Mouse (Mus musculus): ENCODE measurements at regions not wholly inside any gene's neighbourhood (a gene's known extent, or its start where the extent isn't known, plus 50 kb on each side); places are given as distances from the start of the nearest gene placed in this dataset.
"Not testable (repeated sequence)": the region's sequence is repeated elsewhere in the genome, so short reads cannot be mapped to it uniquely, and the experiment has no call there.

DNA sequence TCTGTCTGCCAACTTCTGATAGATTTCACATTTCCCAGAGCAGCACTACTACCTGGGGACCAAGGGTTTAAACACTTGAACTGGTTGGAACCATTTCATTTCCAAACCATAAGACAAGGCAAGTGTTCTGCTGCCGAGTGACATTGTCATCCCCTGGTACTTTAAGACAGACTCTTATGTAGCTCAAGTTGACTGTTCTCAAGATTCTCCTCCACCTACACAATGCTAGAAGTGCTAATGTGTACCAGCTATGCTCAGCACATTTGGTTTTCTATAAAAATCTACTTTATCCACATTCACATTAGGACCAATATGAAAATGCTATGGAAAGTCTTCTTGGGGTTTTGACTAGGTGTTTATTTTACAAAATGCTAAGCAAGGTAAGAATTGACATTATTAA is 357.3 kb downstream of the Trib2 start:
- WGBS: 78% methylated on average over 1 of the region's 1 CpGs
- Histone ChIP-seq H3K4me3 (ENCODE audit: low read depth, low read length) (no peak overlapping the region), H3K9me3 (ENCODE audit: control insufficient read depth, low read length) (no peaks in the 10 kb centered on the region)

DNA sequence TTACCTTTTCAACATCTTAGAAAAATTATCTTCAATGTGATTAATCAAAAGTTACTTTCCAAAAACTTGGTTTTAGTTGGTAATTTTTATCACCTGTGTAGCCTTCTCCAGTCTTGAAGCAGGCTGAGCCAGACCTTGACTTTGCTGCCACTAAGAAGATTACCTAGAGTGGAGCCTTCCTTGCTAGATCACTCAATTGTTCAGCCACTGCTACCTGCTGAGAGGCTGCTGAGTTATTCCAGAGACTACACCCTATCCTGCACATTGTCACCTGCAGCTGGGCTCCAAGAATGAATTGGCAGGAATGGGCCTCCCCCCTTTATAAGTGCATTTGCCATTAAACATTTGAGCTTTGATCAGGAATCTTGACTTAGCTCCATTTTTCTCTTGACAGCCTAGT is 360.4 kb downstream of the Trib2 start:
- H3K27me3 ChIP-seq (replicated peaks; ENCODE audit: control insufficient read depth, insufficient read depth, low read length); H3K4me3 ChIP-seq (ENCODE audit: low read depth, low read length); ATAC-seq (replicated peaks; ENCODE audit: low FRiP score): not testable (repeated sequence)

More for the DNA sequence above, 357.3 kb downstream of the Trib2 start:
- ATAC-seq (replicated peaks; ENCODE audit: low FRiP score) (no peak), DNase-seq (ENCODE audit: low spot score) (no peak)
- Histone ChIP-seq H3K4me1 (replicated peaks; ENCODE audit: control insufficient read depth, insufficient read depth, low read length) (no peaks in the 10 kb centered on the region), H3K36me3 (ENCODE audit: control insufficient read depth, insufficient read depth, low read length) (no peaks in the 10 kb centered on the region), H3K4me2 (no peak overlapping the region), H3K9ac (ENCODE audit: low read depth, low read length) (no peak overlapping the region), H3K27ac (ENCODE audit: low read depth, low read length) (no peak overlapping the region), H3K27me3 (replicated peaks; ENCODE audit: control insufficient read depth, insufficient read depth, low read length) (no peaks in the 10 kb centered on the region)

DNA sequence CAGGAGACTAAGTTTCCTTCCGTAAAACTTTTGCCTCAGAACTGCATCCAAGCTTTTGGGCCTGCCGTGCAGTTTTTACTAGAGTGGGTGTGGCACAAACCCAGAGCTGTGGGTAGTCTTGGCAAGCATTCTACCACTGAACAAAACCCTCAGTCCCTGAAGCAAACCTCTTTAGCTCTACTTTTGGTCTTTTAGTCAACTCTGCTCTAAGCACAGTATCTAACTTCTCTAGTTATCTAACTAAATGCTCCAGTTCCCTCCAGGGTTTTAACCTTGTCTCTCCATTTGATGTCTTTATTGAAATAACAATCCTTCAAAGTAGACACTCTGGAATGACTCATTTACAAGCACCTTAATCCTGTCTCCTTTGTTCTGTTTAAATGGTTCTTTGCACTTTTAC is 361.0 kb downstream of the Trib2 start:
- ATAC-seq (replicated peaks; ENCODE audit: low FRiP score): no peak
- Histone ChIP-seq H3K9ac (ENCODE audit: low read depth, low read length) (no peak overlapping the region), H3K4me1 (replicated peaks; ENCODE audit: control insufficient read depth, insufficient read depth, low read length) (no peaks in the 10 kb centered on the region), H3K4me3 (ENCODE audit: low read depth, low read length) (no peak overlapping the region), H3K4me2 (no peak overlapping the region), H3K9me3 (ENCODE audit: control insufficient read depth, low read length) (no peaks in the 10 kb centered on the region), H3K27me3 (replicated peaks; ENCODE audit: control insufficient read depth, insufficient read depth, low read length) (no peaks in the 10 kb centered on the region), H3K27ac (ENCODE audit: low read depth, low read length) (no peak overlapping the region), H3K36me3 (ENCODE audit: control insufficient read depth, insufficient read depth, low read length) (no peaks in the 10 kb centered on the region)
- 97% methylated on average over 2 of the region's 2 CpGs for WGBS
- no peak for DNase-seq (ENCODE audit: low spot score)

More for the DNA sequence above, 360.4 kb downstream of the Trib2 start:
- H3K9ac ChIP-seq (ENCODE audit: low read depth, low read length); H3K4me2 ChIP-seq; H3K4me1 ChIP-seq (replicated peaks; ENCODE audit: control insufficient read depth, insufficient read depth, low read length); H3K9me3 ChIP-seq (ENCODE audit: control insufficient read depth, low read length); DNase-seq (ENCODE audit: low spot score); H3K36me3 ChIP-seq (ENCODE audit: control insufficient read depth, insufficient read depth, low read length); H3K27ac ChIP-seq (ENCODE audit: low read depth, low read length): not testable (repeated sequence)

DNA sequence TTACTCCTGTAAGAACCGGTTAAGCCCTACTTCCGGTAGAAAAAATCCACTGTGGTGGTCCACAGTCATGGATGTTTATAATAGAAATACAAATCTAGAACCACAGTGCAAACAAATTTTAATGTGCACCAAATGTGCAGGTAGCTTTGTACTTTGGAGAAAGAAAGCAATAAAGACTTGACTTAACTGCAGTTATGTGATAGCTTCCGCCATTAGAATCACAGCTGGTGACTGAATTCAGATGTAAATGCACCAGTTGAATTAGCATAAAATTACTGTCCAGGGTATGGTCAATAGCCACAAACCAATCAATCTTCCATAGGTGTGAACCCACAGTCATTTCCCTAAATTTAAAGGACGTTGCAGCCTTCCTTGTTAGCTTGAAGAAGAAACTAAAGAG is 367.2 kb downstream of the Trib2 start:
- Histone ChIP-seq H3K4me1 (replicated peaks; ENCODE audit: control insufficient read depth, insufficient read depth, low read length) (no peaks in the 10 kb centered on the region), H3K27ac (ENCODE audit: low read depth, low read length) (no peak overlapping the region), H3K9me3 (ENCODE audit: control insufficient read depth, low read length) (no peaks in the 10 kb centered on the region), H3K4me3 (ENCODE audit: low read depth, low read length) (no peak overlapping the region), H3K36me3 (ENCODE audit: control insufficient read depth, insufficient read depth, low read length) (no peaks in the 10 kb centered on the region), H3K4me2 (no peak overlapping the region), H3K27me3 (replicated peaks; ENCODE audit: control insufficient read depth, insufficient read depth, low read length) (no peaks in the 10 kb centered on the region), H3K9ac (ENCODE audit: low read depth, low read length) (no peak overlapping the region)
- ATAC-seq (replicated peaks; ENCODE audit: low FRiP score): no peak
- no peak for DNase-seq (ENCODE audit: low spot score)
- WGBS: 81% methylated on average over 4 of the region's 4 CpGs

DNA sequence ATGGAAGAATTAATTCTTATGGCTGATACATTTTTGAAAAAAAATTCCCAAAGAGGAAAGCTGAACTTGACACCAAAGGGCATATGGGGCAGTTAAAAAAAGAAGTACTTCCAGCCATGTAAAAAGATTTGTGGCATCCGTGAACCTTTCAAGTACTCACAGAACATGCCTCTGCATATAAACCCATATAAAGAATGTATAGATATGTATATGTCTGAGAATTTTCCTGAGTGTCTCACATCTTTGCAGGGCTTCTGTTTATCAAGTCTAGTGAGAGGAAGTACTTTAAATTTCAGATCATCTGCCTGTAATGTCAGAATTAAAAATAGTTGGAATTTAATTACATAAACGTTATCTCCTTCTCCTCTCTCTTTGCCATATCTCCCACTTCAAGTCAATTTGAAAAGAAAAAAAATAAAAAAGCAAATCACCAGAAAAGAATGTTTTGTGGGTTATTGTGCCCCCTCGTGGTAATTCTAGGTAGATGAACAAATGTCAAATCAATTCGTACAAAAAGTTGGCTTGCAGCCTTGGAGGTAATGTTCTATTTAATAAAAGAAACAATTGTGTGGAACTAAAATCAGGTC is 400.4 kb downstream of the Trib2 start:
- Histone ChIP-seq H3K4me2 (no peak overlapping the region), H3K4me1 (replicated peaks; ENCODE audit: control insufficient read depth, insufficient read depth, low read length) (no peaks in the 10 kb centered on the region), H3K27me3 (replicated peaks; ENCODE audit: control insufficient read depth, insufficient read depth, low read length) (no peaks in the 10 kb centered on the region), H3K36me3 (ENCODE audit: control insufficient read depth, insufficient read depth, low read length) (no peaks in the 10 kb centered on the region), H3K4me3 (ENCODE audit: low read depth, low read length) (no peak overlapping the region), H3K9ac (ENCODE audit: low read depth, low read length) (no peak overlapping the region), H3K9me3 (ENCODE audit: control insufficient read depth, low read length) (no peaks in the 10 kb centered on the region), H3K27ac (ENCODE audit: low read depth, low read length) (no peak overlapping the region)
- ATAC-seq (replicated peaks; ENCODE audit: low FRiP score): no peak
- 22% methylated on average over 4 of the region's 4 CpGs for whole genome bisulfite sequencing
- DNase-seq (ENCODE audit: low spot score): no peak

DNA sequence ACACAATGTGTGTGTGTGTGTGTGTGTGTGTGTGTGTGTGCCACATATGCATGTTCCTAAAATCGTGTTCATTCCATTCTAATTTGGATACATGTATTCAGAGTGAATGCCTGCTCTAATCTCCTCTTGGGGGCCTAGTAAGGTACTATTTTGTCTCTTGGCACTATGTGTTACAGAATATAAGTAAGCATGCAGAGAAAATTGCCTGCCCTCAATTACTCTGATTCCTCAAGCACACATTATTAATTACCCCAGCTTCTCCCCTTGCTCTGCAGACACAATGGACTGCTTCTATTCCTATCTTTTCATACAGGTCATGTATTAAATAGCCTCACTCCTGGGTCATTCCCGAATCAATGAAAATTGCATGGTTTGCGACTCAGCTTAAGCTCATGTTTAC is 406.3 kb downstream of the Trib2 start:
- DNase-seq (ENCODE audit: low spot score) (no peak), ATAC-seq (replicated peaks; ENCODE audit: low FRiP score) (no peak)
- WGBS: 67% methylated on average over 3 of the region's 3 CpGs
- Histone ChIP-seq H3K9ac (ENCODE audit: low read depth, low read length) (no peak overlapping the region), H3K27me3 (replicated peaks; ENCODE audit: control insufficient read depth, insufficient read depth, low read length) (no peaks in the 10 kb centered on the region), H3K36me3 (ENCODE audit: control insufficient read depth, insufficient read depth, low read length) (no peaks in the 10 kb centered on the region), H3K27ac (ENCODE audit: low read depth, low read length) (no peak overlapping the region), H3K4me1 (replicated peaks; ENCODE audit: control insufficient read depth, insufficient read depth, low read length) (no peaks in the 10 kb centered on the region), H3K4me3 (ENCODE audit: low read depth, low read length) (no peak overlapping the region), H3K4me2 (no peak overlapping the region), H3K9me3 (ENCODE audit: control insufficient read depth, low read length) (no peaks in the 10 kb centered on the region)

DNA sequence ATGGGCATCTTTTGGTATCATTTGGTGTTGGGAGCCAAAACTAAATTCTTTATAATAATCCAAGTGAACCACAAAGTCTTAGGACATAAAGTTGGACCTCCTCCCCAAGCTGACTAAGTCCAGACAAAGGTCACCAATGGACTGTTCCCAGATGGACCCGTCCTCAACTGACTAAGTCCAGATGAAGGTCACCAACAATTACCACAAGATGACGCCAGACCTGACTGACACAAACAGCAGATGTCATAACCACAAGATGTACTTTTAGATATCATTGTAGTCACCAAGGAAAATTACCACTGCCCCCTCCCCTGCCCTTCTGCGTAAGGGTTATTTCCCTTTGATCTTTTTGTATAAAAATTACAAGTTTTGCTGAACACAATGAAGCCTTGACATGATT is 409.1 kb downstream of the Trib2 start:
- ATAC-seq (replicated peaks; ENCODE audit: low FRiP score); H3K9me3 ChIP-seq (ENCODE audit: control insufficient read depth, low read length); H3K4me1 ChIP-seq (replicated peaks; ENCODE audit: control insufficient read depth, insufficient read depth, low read length); H3K4me2 ChIP-seq; H3K9ac ChIP-seq (ENCODE audit: low read depth, low read length); H3K27me3 ChIP-seq (replicated peaks; ENCODE audit: control insufficient read depth, insufficient read depth, low read length); H3K36me3 ChIP-seq (ENCODE audit: control insufficient read depth, insufficient read depth, low read length); DNase-seq (ENCODE audit: low spot score); H3K4me3 ChIP-seq (ENCODE audit: low read depth, low read length); H3K27ac ChIP-seq (ENCODE audit: low read depth, low read length): not testable (repeated sequence)
- WGBS: 54% methylated on average over 3 of the region's 3 CpGs

DNA sequence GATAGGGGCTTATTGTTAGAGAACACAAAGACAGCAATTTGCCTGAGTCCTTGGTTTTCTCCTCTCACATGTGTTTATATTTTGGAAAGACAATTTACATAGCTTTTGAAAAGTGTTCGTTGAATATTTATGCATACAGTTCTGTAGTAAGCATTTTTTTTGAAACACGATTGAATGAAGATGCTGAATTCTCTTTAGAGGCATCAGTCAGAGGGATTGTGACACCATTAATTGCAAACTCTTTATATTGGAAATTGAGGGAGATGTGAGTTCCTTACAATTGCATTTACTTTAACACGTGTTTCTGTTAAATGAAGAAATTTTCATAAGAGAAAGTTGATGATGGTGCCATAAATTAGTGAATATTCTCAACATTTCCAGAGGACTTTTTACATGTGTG is 424.1 kb downstream of the Trib2 start:
- Histone ChIP-seq H3K9ac (ENCODE audit: low read depth, low read length) (no peak overlapping the region), H3K9me3 (ENCODE audit: control insufficient read depth, low read length) (no peaks in the 10 kb centered on the region), H3K4me3 (ENCODE audit: low read depth, low read length) (no peak overlapping the region), H3K4me2 (no peak overlapping the region), H3K27ac (ENCODE audit: low read depth, low read length) (no peak overlapping the region), H3K4me1 (replicated peaks; ENCODE audit: control insufficient read depth, insufficient read depth, low read length) (no peaks in the 10 kb centered on the region), H3K27me3 (replicated peaks; ENCODE audit: control insufficient read depth, insufficient read depth, low read length) (no peaks in the 10 kb centered on the region), H3K36me3 (ENCODE audit: control insufficient read depth, insufficient read depth, low read length) (no peaks in the 10 kb centered on the region)
- DNase-seq (ENCODE audit: low spot score) (no peak), ATAC-seq (replicated peaks; ENCODE audit: low FRiP score) (no peak)
- 78% methylated on average over 3 of the region's 3 CpGs for WGBS

DNA sequence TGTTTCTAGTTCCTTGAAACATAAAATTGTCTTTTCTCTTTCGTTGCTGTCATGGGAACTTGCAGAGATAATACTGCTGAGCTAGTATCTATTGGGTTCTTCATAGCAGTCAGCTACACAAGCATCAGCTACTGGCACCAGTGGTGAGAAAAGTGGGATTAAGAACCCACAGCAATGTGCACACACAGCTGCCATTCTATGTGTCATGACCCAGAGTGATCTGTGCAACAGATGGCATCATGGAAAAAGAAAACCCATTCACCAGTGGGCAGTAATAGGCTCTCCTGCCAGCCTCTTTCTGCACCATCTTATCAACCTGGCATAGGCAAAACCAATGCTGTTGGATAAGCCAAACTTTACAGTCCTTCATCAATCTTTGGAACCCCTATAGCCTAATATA is 428.1 kb downstream of the Trib2 start:
- Histone ChIP-seq H3K4me3 (ENCODE audit: low read depth, low read length) (no peak overlapping the region), H3K27me3 (replicated peaks; ENCODE audit: control insufficient read depth, insufficient read depth, low read length) (no peaks in the 10 kb centered on the region), H3K4me2 (no peak overlapping the region), H3K9ac (ENCODE audit: low read depth, low read length) (no peak overlapping the region), H3K27ac (ENCODE audit: low read depth, low read length) (no peak overlapping the region), H3K36me3 (ENCODE audit: control insufficient read depth, insufficient read depth, low read length) (no peaks in the 10 kb centered on the region), H3K9me3 (ENCODE audit: control insufficient read depth, low read length) (no peaks in the 10 kb centered on the region), H3K4me1 (replicated peaks; ENCODE audit: control insufficient read depth, insufficient read depth, low read length) (no peaks in the 10 kb centered on the region)
- ATAC-seq (replicated peaks; ENCODE audit: low FRiP score) (no peak), DNase-seq (ENCODE audit: low spot score) (no peak)
- WGBS: 67% methylated on average over 1 of the region's 1 CpGs
